Comparison of ENCODE assay signal across 8 mouse cellular contexts in the genomic region with DNA sequence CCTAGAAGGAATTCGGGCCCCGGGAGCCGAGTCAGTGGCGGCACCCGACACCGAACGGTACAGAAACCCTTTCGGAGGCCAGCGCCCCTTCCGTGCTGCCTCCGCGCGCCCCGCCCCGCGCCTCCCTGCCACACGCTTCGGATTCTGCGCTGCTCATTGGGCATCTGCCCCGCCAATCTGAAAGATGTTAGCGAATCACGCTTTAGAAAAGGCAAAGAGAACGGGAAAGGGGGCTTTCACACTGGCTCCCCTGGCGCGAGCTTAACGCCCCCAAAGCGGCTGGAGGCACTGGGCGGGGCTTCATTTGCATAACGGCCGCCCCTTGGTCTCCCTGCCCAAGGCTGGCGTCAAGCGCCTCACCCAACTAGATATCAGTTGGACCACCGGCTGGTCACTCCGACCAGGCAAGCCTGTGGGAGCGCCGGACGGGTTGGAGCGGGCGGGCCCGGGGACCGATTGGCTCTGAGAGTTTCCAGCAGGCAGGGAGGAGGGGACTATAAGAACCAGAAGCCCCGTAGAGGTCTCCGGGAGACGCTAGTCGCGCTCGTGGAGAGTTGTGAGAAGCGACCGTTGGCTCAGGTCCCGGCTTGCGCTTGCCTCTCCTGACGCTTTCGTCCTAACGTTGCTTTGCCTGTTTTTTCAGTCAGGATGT. TPM values are rescaled to one million over a fixed set of nuclear protein-coding genes. Genes with fewer than 3 reads are reported as not detected.
DNase-seq lines count a peak whose midpoint lies in the region; ATAC-seq lines count a peak whose summit lies in the region.

A gene (plus strand): TSS at position 291 of the 652 bp plus-strand sequence.

- peak within 1 kb of the TSS; percentile 70 for H3K4me3 ChIP-seq in hindbrain, embryonic 15.5 days

- WGBS in hindbrain, embryonic 15.5 days, result under 1% methylated on average over 53 of the region's 54 CpGs

- peak; percentile 96 for DNase-seq in T-cell, adult 2 months (ENCODE audit: low spot score)
- peak; percentile 99 to 100 for DNase-seq in cerebellum, postnatal 36 days
- DNase-seq in frontal cortex, postnatal 36 days (ENCODE audit: low spot score in 2 of 2), result peak; percentile 100
- DNase-seq in left cerebral cortex, adult 11 months (ENCODE audit: low spot score), result peak; percentile 99
- peak; percentile 100 for DNase-seq in lung, postnatal 4 days
- DNase-seq in retina, postnatal 7 days (ENCODE audit: low read depth, low spot score), result peak; percentile 99
- peak; percentile 100 for DNase-seq in urinary bladder, adult 2 months (ENCODE audit: low spot score)

- peak within 1 kb of the TSS; percentile 71 for H3K9ac ChIP-seq in hindbrain, embryonic 15.5 days

- H3K4me2 ChIP-seq in hindbrain, embryonic 15.5 days, result peak within 1 kb of the TSS; percentile 85

- H3K9me3 ChIP-seq in hindbrain, embryonic 15.5 days, result no peaks in the 10 kb centered on the region

- peak; percentile 97 for ATAC-seq in hindbrain, embryonic 15.5 days (ENCODE audit: low FRiP score, low read depth)

- H3K27ac ChIP-seq in hindbrain, embryonic 15.5 days (replicated peaks), result peak within 1 kb of the TSS; percentile 91

- H3K27me3 ChIP-seq in hindbrain, embryonic 15.5 days, result peaks cover 45% of the 10 kb centered on the region

- no peaks in the 10 kb centered on the region for H3K36me3 ChIP-seq in hindbrain, embryonic 15.5 days

- peaks cover 24% of the 10 kb centered on the region for H3K4me1 ChIP-seq in hindbrain, embryonic 15.5 days (replicated peaks)

RNA-seq across cellular contexts. Expression of the gene that starts here (rescaled TPM):
- polyA plus RNA-seq in hindbrain, embryonic 15.5 days (2015; fragmentation: Nextera tagmentation; extraction: Ambion mirVana), result 7.3 and 8.7 TPM in 2 replicates
- polyA plus RNA-seq in urinary bladder, adult 2 months (2012; rRNA removed), result 52.9 and 65.7 TPM in 2 replicates

Comparison
In these comparisons a context has a peak if more than half of its experiments do, and no peak if none do; other contexts are left out.
1. Peak in every context shown above with its lines: DNase-seq, ATAC-seq, H3K4me3 ChIP-seq and H3K27ac ChIP-seq.